Mouse (Mus musculus) frontal cortex, postnatal 14 days (tissue): ENCODE data around the gene Necab2.

Source experiments
- DNase-seq, 2 experiments: peaks; one replicate each; pipeline ENCODE4 v3.0.0; 2022; ENCODE audit warnings: low spot score in 2 of 2

The Necab2 gene

DNA sequence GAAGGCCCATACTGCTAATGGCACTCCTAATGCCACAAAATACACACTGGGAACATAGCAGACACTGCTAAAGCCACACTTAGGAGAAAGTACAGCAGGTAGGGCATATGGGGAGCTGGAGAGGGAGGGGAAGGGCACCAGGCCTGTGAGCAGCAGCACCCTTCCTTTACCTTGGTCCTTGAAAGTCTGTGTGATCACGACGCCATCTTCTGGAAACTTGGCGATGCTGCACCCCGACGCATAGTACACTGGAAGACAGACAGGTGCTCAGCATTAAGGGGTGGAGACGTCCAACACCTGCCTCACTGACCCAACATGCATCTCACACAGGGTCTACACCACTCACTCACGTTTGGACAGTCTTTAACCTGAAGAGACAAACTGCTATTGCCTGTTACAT is 73.6 kb downstream of the Necab2 start:
- no peak for DNase-seq
